Comparison of ENCODE assay signal across 24 mouse cellular contexts in the genomic region with DNA sequence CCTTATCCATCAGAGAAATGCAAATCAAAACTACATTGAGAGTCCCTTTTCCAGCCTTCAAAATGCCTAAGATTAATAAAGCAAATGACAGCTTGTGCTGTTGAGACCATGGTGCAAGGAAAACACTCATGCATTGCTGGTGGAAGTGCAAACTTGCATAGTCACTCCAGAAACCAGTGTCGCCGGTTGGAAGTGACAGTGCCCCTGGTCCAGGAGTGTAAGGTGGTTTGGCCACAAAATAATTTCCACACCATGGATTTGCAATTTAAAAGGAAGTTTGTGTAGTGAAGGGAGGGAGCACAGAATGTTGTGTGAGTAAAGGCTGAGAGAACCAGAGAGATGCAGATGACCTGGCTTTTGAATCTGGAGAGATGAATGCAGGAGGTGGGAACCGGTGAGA.
"Had no signal": no experiment of that assay in that cellular context is flagged by ENCODE, and none has a peak within 500 bp of the region (broad histone marks: within the 10 kb centered on the region; RNA-seq: fewer than 3 reads in every experiment).

No protein-coding gene starts in this region.

- H3K9me3 ChIP-seq: liver, embryonic 13.5 days; liver, embryonic 15.5 days; lung, embryonic 15.5 days; megakaryocyte, embryonic 14.5 days; midbrain, embryonic 10.5 days; midbrain, embryonic 12.5 days; neural tube, embryonic 12.5 days had no signal

- H3K27ac ChIP-seq: liver, embryonic 13.5 days; liver, embryonic 15.5 days; lung, embryonic 15.5 days; macrophage; midbrain, embryonic 10.5 days; midbrain, embryonic 12.5 days; neural tube, embryonic 12.5 days had no signal

- ATAC-seq: liver, postnatal 0 days; lung, postnatal 0 days; midbrain, embryonic 16.5 days had no signal

- H3K9ac ChIP-seq: liver, embryonic 13.5 days; liver, embryonic 15.5 days; liver, postnatal 0 days; lung, embryonic 15.5 days; midbrain, embryonic 12.5 days; neural tube, embryonic 12.5 days had no signal

- H3K4me3 ChIP-seq: liver, embryonic 13.5 days; liver, embryonic 15.5 days; lung, embryonic 15.5 days; megakaryocyte, embryonic 14.5 days; midbrain, embryonic 10.5 days; midbrain, embryonic 12.5 days; myocyte; neural tube, embryonic 12.5 days had no signal

- H3K4me1 ChIP-seq: liver, embryonic 13.5 days; liver, embryonic 15.5 days; megakaryocyte, embryonic 14.5 days; midbrain, embryonic 10.5 days; midbrain, embryonic 12.5 days; neural tube, embryonic 12.5 days had no signal

- H3K4me2 ChIP-seq: liver, embryonic 13.5 days; liver, embryonic 15.5 days; lung, embryonic 15.5 days; midbrain, embryonic 12.5 days; neural tube, embryonic 12.5 days had no signal

- H3K27me3 ChIP-seq: liver, embryonic 13.5 days; liver, embryonic 15.5 days; lung, embryonic 15.5 days; megakaryocyte, embryonic 14.5 days; midbrain, embryonic 12.5 days; neural tube, embryonic 12.5 days had no signal

- DNase-seq: liver, embryonic 13.5 days; liver, postnatal 0 days; lung, adult 2 months; lung, postnatal 14 days; lung, postnatal 36 days; midbrain, embryonic 14.5 days; retina, postnatal 1 day; right cerebral cortex, adult 18-20 months; right cerebral cortex, postnatal 25 days; right cerebral cortex, postnatal 4 days; spleen, adult 18-20 months; thymus, adult 18-20 months; thymus, postnatal 25 days; thymus, postnatal 4 days had no signal

- H3K36me3 ChIP-seq: liver, embryonic 13.5 days; liver, embryonic 15.5 days; lung, embryonic 15.5 days; midbrain, embryonic 10.5 days; midbrain, embryonic 12.5 days; neural tube, embryonic 12.5 days had no signal
